ENCODE assay signal across 8 mouse cellular contexts in genomic region chr5:92682621-92683348, GRCm38 (mm10). TPM values are rescaled to one million over a fixed set of nuclear protein-coding genes. Genes with fewer than 3 reads are reported as not detected.
DNase-seq lines count a peak whose midpoint lies in the region; ATAC-seq and TF ChIP-seq lines count a peak whose summit lies in the region.

No protein-coding gene starts in this region.

- ATAC-seq in lung, embryonic 16.5 days (ENCODE audit: low read depth) = peak; percentile 51
- no peak for ATAC-seq in stomach, embryonic 15.5 days (ENCODE audit: insufficient read depth, low FRiP score, low read depth)
- ATAC-seq in megakaryocyte progenitor cell, adult 5-6 weeks (replicated peaks; ENCODE audit: poor library complexity) = no peak

- H3K27ac ChIP-seq in ES-Bruce4 (ENCODE audit: insufficient read depth, low read length) = no peak overlapping the region
- peak overlapping the region; percentile 57 for H3K27ac ChIP-seq in lung, embryonic 16.5 days (ENCODE audit: low read length)
- no peak overlapping the region for H3K27ac ChIP-seq in stomach, embryonic 15.5 days

- peak; percentile 43 for DNase-seq in WW6 (ENCODE audit: low read depth, low spot score)
- DNase-seq in heart, adult 18-20 months = peak; percentile 42 to 43
- peak; percentile 39 for DNase-seq in kidney, adult 18-20 months
- DNase-seq in left cerebral cortex, postnatal 14 days (ENCODE audit: low spot score in 2 of 2) = no peak

- peak overlapping the region; percentile 75 for H3K4me3 ChIP-seq in ES-Bruce4 (ENCODE audit: low read depth, low read length)
- peak overlapping the region; percentile 64 for H3K4me3 ChIP-seq in lung, embryonic 16.5 days (ENCODE audit: low read length)
- H3K4me3 ChIP-seq in stomach, embryonic 15.5 days (replicated peaks) = peak overlapping the region; percentile 39

- H3K4me2 ChIP-seq in lung, embryonic 16.5 days (ENCODE audit: low read depth, low read length) = peak overlapping the region; percentile 96
- H3K4me2 ChIP-seq in stomach, embryonic 15.5 days = peak overlapping the region; percentile 74

- TF ChIP-seq EP300 in ES-Bruce4 (IDR thresholded peaks at IDR 0.05; ENCODE audit: insufficient read depth, low read depth, low read length) = no peak

- no peaks in the 10 kb centered on the region for H3K27me3 ChIP-seq in ES-Bruce4 (ENCODE audit: control insufficient read depth, insufficient read depth, low read length, poor library complexity, severe bottlenecking)
- no peaks in the 10 kb centered on the region for H3K27me3 ChIP-seq in lung, embryonic 16.5 days (ENCODE audit: control insufficient read depth, insufficient read depth, low read depth, low read length)
- H3K27me3 ChIP-seq in stomach, embryonic 15.5 days (replicated peaks) = no peaks in the 10 kb centered on the region

- H3K9me3 ChIP-seq in ES-Bruce4 (replicated peaks; ENCODE audit: control insufficient read depth, insufficient read depth, low read length, poor library complexity, severe bottlenecking) = no peaks in the 10 kb centered on the region
- no peaks in the 10 kb centered on the region for H3K9me3 ChIP-seq in lung, embryonic 16.5 days (ENCODE audit: control insufficient read depth, low read length)
- H3K9me3 ChIP-seq in stomach, embryonic 15.5 days = no peaks in the 10 kb centered on the region

- WGBS in lung, embryonic 16.5 days = 2% methylated on average over 39 of the region's 39 CpGs
- 3% methylated on average over 39 of the region's 39 CpGs for WGBS in stomach, embryonic 15.5 days

- peak overlapping the region; percentile 45 for H3K9ac ChIP-seq in ES-Bruce4 (ENCODE audit: low read depth, poor library complexity, severe bottlenecking)
- H3K9ac ChIP-seq in lung, embryonic 16.5 days (ENCODE audit: low read length) = peak overlapping the region; percentile 73
- H3K9ac ChIP-seq in stomach, embryonic 15.5 days = no peak overlapping the region; the same call in 1 of the 2 replicates

- intact Hi-C loops in left cerebral cortex, postnatal 14 days (cut with DNase I) = loop anchor here (10.0 kb wide), 1 partner anchor 482 kb away; no protein-coding TSS in a partner anchor

- TF ChIP-seq CTCF in ES-Bruce4 (IDR thresholded peaks at IDR 0.05; ENCODE audit: low read depth, low read length) = no peak

- no peaks in the 10 kb centered on the region for H3K36me3 ChIP-seq in ES-Bruce4 (ENCODE audit: control insufficient read depth, insufficient read depth, low read length, poor library complexity, severe bottlenecking)
- no peaks in the 10 kb centered on the region for H3K36me3 ChIP-seq in lung, embryonic 16.5 days (ENCODE audit: control insufficient read depth, insufficient read depth, low read length)
- H3K36me3 ChIP-seq in stomach, embryonic 15.5 days = no peaks in the 10 kb centered on the region

- TF ChIP-seq POLR2A in ES-Bruce4 (IDR thresholded peaks at IDR 0.05; ENCODE audit: insufficient read depth, low read length) = no peak

- no peaks in the 10 kb centered on the region for H3K4me1 ChIP-seq in ES-Bruce4 (ENCODE audit: control insufficient read depth, insufficient read depth, low read length)
- 0 out of 2 replicates have a peak, but pooled peaks cover 3% of the 10 kb centered on the region for H3K4me1 ChIP-seq in lung, embryonic 16.5 days (replicated peaks; ENCODE audit: control insufficient read depth, insufficient read depth, low read length)
- H3K4me1 ChIP-seq in stomach, embryonic 15.5 days = 0 out of 2 replicates have a peak, but pooled peaks cover 4% of the 10 kb centered on the region

RNA-seq across cellular contexts. Expression of gene Shroom3, which starts 0.5 kb away (rescaled TPM):
- polyA plus RNA-seq in ES-Bruce4 (2011; ENCODE audit: insufficient read depth, insufficient read length, low read depth, missing spikeins) = 49.1 and 54.2 TPM in 2 replicates
- 10 to 100 TPM; 26.3 to 30.0 TPM for total RNA-seq in heart, adult 18-20 months (2021)
- polyA plus RNA-seq in lung, embryonic 16.5 days (2015; fragmentation: Nextera tagmentation; extraction: Ambion mirVana) = 4.0 and 5.0 TPM in 2 replicates
- 9.2 and 12.3 TPM in 2 replicates for polyA plus RNA-seq in stomach, embryonic 15.5 days (2015; fragmentation: Nextera tagmentation; extraction: Ambion mirVana)
- total RNA-seq in megakaryocyte progenitor cell, adult 5-6 weeks (2015) = 0.49 TPM in 1 of 2 replicates, not detected in the other
- not detected in 2 replicates for total RNA-seq in megakaryocyte progenitor cell, adult 5-6 weeks (2017)
- total RNA-seq in left cerebral cortex, postnatal 14 days (2021) = 1 to 10 TPM; 4.0 to 6.4 TPM

RNA-seq across cellular contexts. Expression of gene Ccdc158, which starts 7.7 kb away (rescaled TPM):
- polyA plus RNA-seq in ES-Bruce4 (2011; ENCODE audit: insufficient read depth, insufficient read length, low read depth, missing spikeins) = 4.7 and 5.4 TPM in 2 replicates
- total RNA-seq in heart, adult 18-20 months (2021) = not detected
- 3.3 TPM in 2 replicates for polyA plus RNA-seq in lung, embryonic 16.5 days (2015; fragmentation: Nextera tagmentation; extraction: Ambion mirVana)
- 0.94 and 1.2 TPM in 2 replicates for polyA plus RNA-seq in stomach, embryonic 15.5 days (2015; fragmentation: Nextera tagmentation; extraction: Ambion mirVana)
- 2.3 and 5.6 TPM in 2 replicates for total RNA-seq in megakaryocyte progenitor cell, adult 5-6 weeks (2015)
- total RNA-seq in megakaryocyte progenitor cell, adult 5-6 weeks (2017) = 3.5 and 4.6 TPM in 2 replicates
- total RNA-seq in left cerebral cortex, postnatal 14 days (2021) = under 1 TPM; 0.21 to 0.55 TPM

Comparison
In these comparisons a context has a peak if more than half of its experiments do, and no peak if none do; other contexts are left out.
1. DNase-seq: peak in WW6 (single experiment), heart, adult 18-20 months (2 of 2) and kidney, adult 18-20 months (single experiment); none in left cerebral cortex, postnatal 14 days (0 of 2).
2. Peak in every context shown above with its lines, with median percentiles within 50 percentile points of each other: H3K4me3 ChIP-seq.